Mouse (Mus musculus): ENCODE measurements around the gene Vrk1.

DNA sequence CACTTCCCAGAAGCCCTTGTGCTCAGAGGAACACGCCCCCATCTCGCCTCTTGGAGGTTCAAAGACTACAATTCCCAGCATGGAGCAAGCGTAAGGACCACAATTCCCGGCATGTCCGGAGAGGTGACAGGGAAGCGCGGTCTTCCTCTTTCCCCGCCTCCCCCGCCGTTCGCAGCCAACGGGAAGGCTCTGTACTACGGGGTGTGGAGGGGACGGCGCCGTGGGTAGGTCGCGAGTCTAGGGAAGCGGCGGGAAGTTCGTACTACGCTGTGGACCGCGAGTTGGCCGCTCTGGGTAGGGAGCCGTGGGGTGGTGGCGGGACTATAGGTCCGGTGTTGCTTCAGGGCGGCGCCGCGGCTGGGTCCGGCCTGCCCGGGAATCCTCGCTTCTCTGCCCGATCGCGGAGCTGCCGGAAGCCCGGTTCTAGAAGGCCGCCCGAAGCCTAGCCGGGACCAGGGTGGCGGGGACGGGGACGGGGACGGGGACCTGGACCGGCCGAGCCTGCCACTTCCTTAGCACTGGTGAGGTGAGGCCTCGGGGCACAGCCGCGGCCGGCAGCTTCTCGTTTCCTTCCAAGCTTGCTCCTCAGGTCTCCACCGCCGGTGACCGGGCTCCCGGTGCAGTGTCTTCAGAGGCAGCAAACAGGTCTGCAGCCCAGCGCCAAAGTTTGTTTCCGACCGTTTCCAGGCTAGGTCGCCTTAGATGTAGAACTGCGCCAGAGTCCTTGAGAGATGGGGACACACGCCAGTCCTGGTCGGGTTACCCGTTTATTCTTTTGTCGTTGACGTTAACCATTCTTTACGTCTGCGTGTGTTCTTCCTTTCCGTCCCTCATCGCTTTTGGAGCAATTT is at the start of gene Vrk1:
- no peak for TF ChIP-seq CTCF (IDR thresholded peaks at IDR 0.05; ENCODE audit: control insufficient read depth, insufficient read depth, insufficient read length)
- TF ChIP-seq FOSL1 (IDR thresholded peaks at IDR 0.05; ENCODE audit: insufficient read depth, low read length, poor library complexity, severe bottlenecking): no peak
